Mouse (Mus musculus) c-Kit-positive CD71-positive TER-119-positive erythroid progenitor cells, embryonic 14.5 days (primary cell): Measurements from ENCODE around the gene Pttg1.

Source experiments
- DNase-seq: peaks from one replicate; pipeline ENCODE4 v3.0.0-alpha.2; 2013; ENCODE audit warnings: low spot score

The Pttg1 gene

GRCm38 (mm10) chr11:43408888-43409287, 17.2 kb downstream of the Pttg1 start:
- DNase-seq: no peak

- DNase-seq: no peak
These were observed 21.8 kb downstream of the Pttg1 start for GRCm38 (mm10) chr11:43404150-43404807.

GRCm38 (mm10) chr11:43400131-43400530, 25.9 kb downstream of the Pttg1 start:
- DNase-seq: no peak

- DNase-seq: no peak
These were observed 26.8 kb downstream of the Pttg1 start for GRCm38 (mm10) chr11:43399297-43399696.

GRCm38 (mm10) chr11:43396672-43397071, 29.4 kb downstream of the Pttg1 start:
- no peak for DNase-seq

- DNase-seq: no peak
These were observed 29.8 kb downstream of the Pttg1 start for GRCm38 (mm10) chr11:43396246-43396645.

GRCm38 (mm10) chr11:43395073-43395948, 30.7 kb downstream of the Pttg1 start:
- DNase-seq: no peak

- DNase-seq: no peak
These were observed 32.7 kb downstream of the Pttg1 start for GRCm38 (mm10) chr11:43393325-43393724.

- DNase-seq: no peak
These were observed 33.3 kb downstream of the Pttg1 start for GRCm38 (mm10) chr11:43392757-43393156.

- no peak for DNase-seq
These were observed 36.9 kb downstream of the Pttg1 start for GRCm38 (mm10) chr11:43389118-43389517.

- DNase-seq: no peak
These were observed 37.6 kb downstream of the Pttg1 start for GRCm38 (mm10) chr11:43388122-43389097.

- DNase-seq: no peak
These were observed 38.8 kb downstream of the Pttg1 start for GRCm38 (mm10) chr11:43387004-43387880.

- no peak for DNase-seq
These were observed 40.3 kb downstream of the Pttg1 start for GRCm38 (mm10) chr11:43385716-43386115.

- no peak for DNase-seq
These were observed 40.9 kb downstream of the Pttg1 start for GRCm38 (mm10) chr11:43385055-43385649.

GRCm38 (mm10) chr11:43383581-43383980, 42.5 kb downstream of the Pttg1 start:
- DNase-seq: no peak

- no peak for DNase-seq
These were observed 45.1 kb downstream of the Pttg1 start for GRCm38 (mm10) chr11:43380901-43381300.

GRCm38 (mm10) chr11:43379911-43380485, 46.1 kb downstream of the Pttg1 start:
- DNase-seq: no peak

- no peak for DNase-seq
These were observed 46.6 kb downstream of the Pttg1 start for GRCm38 (mm10) chr11:43379488-43379887.

- DNase-seq: no peak
These were observed 48.8 kb downstream of the Pttg1 start for GRCm38 (mm10) chr11:43377083-43377850.

- DNase-seq: no peak
These were observed 49.5 kb downstream of the Pttg1 start for GRCm38 (mm10) chr11:43376598-43376997.
